9 mouse cellular contexts compared by ENCODE assay signal in genomic region chr1:153635521-153635920, GRCm38 (mm10). TPM values are rescaled to one million over a fixed set of nuclear protein-coding genes. Genes with fewer than 3 reads are reported as not detected.
DNase-seq lines count a peak whose midpoint lies in the region; ATAC-seq lines count a peak whose summit lies in the region.
"Had no signal": no experiment of that assay in that cellular context is flagged by ENCODE, and none has a peak within 500 bp of the region (broad histone marks: within the 10 kb centered on the region; RNA-seq: fewer than 3 reads in every experiment).

No protein-coding gene starts in this region.

- no peaks in the 10 kb centered on the region for H3K27me3 ChIP-seq in kidney, embryonic 15.5 days

- no peak overlapping the region for H3K4me3 ChIP-seq in kidney, embryonic 15.5 days (replicated peaks)

- no peak overlapping the region for H3K4me2 ChIP-seq in kidney, embryonic 15.5 days

- H3K36me3 ChIP-seq in kidney, embryonic 15.5 days: no peaks in the 10 kb centered on the region

- no peaks in the 10 kb centered on the region for H3K9me3 ChIP-seq in kidney, embryonic 15.5 days (replicated peaks)

- no peak for ATAC-seq in kidney, embryonic 15.5 days (replicated peaks; ENCODE audit: low FRiP score)

- DNase-seq in kidney, adult 11 months: peak; percentile 75
- peak; percentile 73 for DNase-seq in adrenal gland, postnatal 14 days
- peak; percentile 47 for DNase-seq in gastrocnemius, postnatal 25 days
- DNase-seq in left cerebral cortex, adult 11 months (ENCODE audit: low spot score): peak; percentile 26
- peak; percentile 40 for DNase-seq in right cerebral cortex, postnatal 14 days
- DNase-seq in embryo, embryonic 9.5 days (ENCODE audit: extremely low spot score): no peak
- no peak for DNase-seq in retina, embryonic 14.5 days (ENCODE audit: low spot score)

- H3K4me1 ChIP-seq in kidney, embryonic 15.5 days: no peaks in the 10 kb centered on the region

- H3K27ac ChIP-seq in kidney, embryonic 15.5 days: no peak overlapping the region

- WGBS in kidney, embryonic 15.5 days: 86% methylated on average over 3 of the region's 3 CpGs

- no peak overlapping the region for H3K9ac ChIP-seq in kidney, embryonic 15.5 days

RNA-seq across cellular contexts. Expression of gene Rgs8, which starts 17.3 kb away (rescaled TPM):
- 0.10 and 0.14 TPM in 2 replicates for polyA plus RNA-seq in kidney, embryonic 15.5 days (2015; fragmentation: Nextera tagmentation; extraction: Ambion mirVana)
- total RNA-seq in adrenal gland, postnatal 14 days (2021): 0.07 and 0.41 TPM in 2 replicates
- under 1 TPM in 1 of 2 experiments, not detected in 1; 0.32 TPM for total RNA-seq in gastrocnemius, postnatal 25 days (2021)
- total RNA-seq: gastrocnemius, adult 8-10 months had no signal

Comparison
In these comparisons a context has a peak if more than half of its experiments do, and no peak if none do; other contexts are left out.
1. DNase-seq: peak in kidney, adult 11 months (single experiment), adrenal gland, postnatal 14 days (single experiment), gastrocnemius, postnatal 25 days (single experiment), left cerebral cortex, adult 11 months (single experiment) and right cerebral cortex, postnatal 14 days (single experiment); none in embryo, embryonic 9.5 days (single experiment) and retina, embryonic 14.5 days (single experiment).